Mouse (Mus musculus) kidney, adult 2 months (tissue): ENCODE measurements around the gene Atg4d.

Experiments
- CTCF ChIP-seq: fragments of 200-500 bp; conservative IDR thresholded peaks from 2 replicates; pipeline ENCODE4 v1.5.1; 2011; ENCODE audit warnings: low read depth, mild to moderate bottlenecking, control low read depth, low read length, moderate library complexity, mixed read lengths; ENCODE audit not compliant: insufficient read depth, insufficient read length
- POLR2A ChIP-seq: fragments of 200-500 bp; IDR thresholded peaks from one replicate; pipeline ENCODE4 v1.6.1; 2011; ENCODE audit warnings: low read depth, low read length, control low read depth

DNA sequence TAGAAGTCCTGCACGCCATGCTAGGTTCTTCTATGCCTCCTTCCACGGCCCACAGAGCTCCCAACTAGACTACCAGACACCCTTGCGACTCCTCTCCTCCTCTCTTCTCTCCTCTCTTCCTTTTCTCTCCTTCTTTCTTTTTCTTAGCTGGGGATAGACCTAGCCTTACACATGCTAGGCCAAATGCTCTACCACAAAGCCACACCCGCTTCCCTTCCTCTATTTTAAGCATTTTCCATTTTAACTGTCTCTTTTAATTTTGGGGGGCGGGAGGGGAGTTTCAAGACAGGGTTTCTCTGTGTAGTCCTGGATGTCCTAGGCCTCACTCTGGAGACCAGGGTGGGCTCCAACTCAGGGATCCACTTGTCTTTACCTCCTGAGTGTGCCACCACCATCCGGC is 53.7 kb downstream of the Atg4d start:
- TF ChIP-seq POLR2A (no peak), CTCF (no peak)
